Comparison of ENCODE assay signal across 8 mouse cellular contexts in genomic region chr8:46212194-46212593, GRCm38 (mm10). TPM values are rescaled to one million over a fixed set of nuclear protein-coding genes. Genes with fewer than 3 reads are reported as not detected.
A peak's percentile ranks its signal among the peaks of the same experiment; 100 is the strongest.
DNase-seq lines count a peak whose midpoint lies in the region; ATAC-seq and TF ChIP-seq lines count a peak whose summit lies in the region.

No protein-coding gene starts in this region.

- no peak overlapping the region for H3K4me2 ChIP-seq in hindbrain, embryonic 11.5 days (replicated peaks; ENCODE audit: low read depth, low read length)
- H3K4me2 ChIP-seq in liver, postnatal 0 days (ENCODE audit: low read depth, low read length) = peak overlapping the region; percentile 79; the same call in 1 of the 2 replicates

- 0 out of 2 replicates have a peak overlapping the region, but pooled peaks have one; percentile 97 for H3K27ac ChIP-seq in hindbrain, embryonic 10.5 days
- no peak overlapping the region for H3K27ac ChIP-seq in hindbrain, embryonic 11.5 days (ENCODE audit: low read depth, low read length)
- peak overlapping the region; percentile 93 for H3K27ac ChIP-seq in liver, postnatal 0 days (ENCODE audit: low read depth)
- no peak overlapping the region for H3K27ac ChIP-seq in thymus, adult 2 months (ENCODE audit: control insufficient read depth, insufficient read depth, low read length)

- peak overlapping the region; percentile 86; the same call in 1 of the 2 replicates for H3K4me3 ChIP-seq in hindbrain, embryonic 10.5 days
- no peak overlapping the region for H3K4me3 ChIP-seq in hindbrain, embryonic 11.5 days (ENCODE audit: low read depth, low read length)
- H3K4me3 ChIP-seq in liver, postnatal 0 days (ENCODE audit: low read depth, low read length) = no peak overlapping the region
- H3K4me3 ChIP-seq in thymus, adult 2 months (ENCODE audit: control insufficient read depth, insufficient read depth, low read length) = no peak overlapping the region

- TF ChIP-seq CTCF in liver, postnatal 0 days (IDR thresholded peaks at IDR 0.05; ENCODE audit: low read depth) = no peak
- no peak for TF ChIP-seq CTCF in thymus, adult 2 months (IDR thresholded peaks at IDR 0.05; ENCODE audit: borderline replicate concordance, control insufficient read depth, extremely low read depth, insufficient read depth, low read length, poor library complexity)

- DNase-seq in hindbrain, embryonic 10.5 days (ENCODE audit: low spot score) = no peak
- DNase-seq in hindbrain, embryonic 11.5 days (ENCODE audit: low spot score) = no peak
- DNase-seq in cerebellum, adult 9-10 months = peak; percentile 62
- DNase-seq in heart, postnatal 4 days = peak; percentile 64
- DNase-seq in liver, postnatal 0 days = peak; percentile 85
- DNase-seq in thymus, adult 2 months = no peak
- DNase-seq in left cerebral cortex, postnatal 14 days (ENCODE audit: low spot score in 2 of 2) = no peak
- DNase-seq in left cerebral cortex, adult 11 months (ENCODE audit: low spot score) = no peak

- intact Hi-C loops in left cerebral cortex, postnatal 14 days (cut with DNase I) = no loop called here

- peaks cover 48% of the 10 kb centered on the region for H3K4me1 ChIP-seq in hindbrain, embryonic 10.5 days (replicated peaks)
- peaks cover 5% of the 10 kb centered on the region; the same call in 1 of the 2 replicates for H3K4me1 ChIP-seq in hindbrain, embryonic 11.5 days (replicated peaks; ENCODE audit: control insufficient read depth, insufficient read depth, low read length)
- H3K4me1 ChIP-seq in liver, postnatal 0 days (ENCODE audit: insufficient read depth) = peaks cover 24% of the 10 kb centered on the region
- H3K4me1 ChIP-seq in thymus, adult 2 months (replicated peaks; ENCODE audit: control insufficient read depth, insufficient read depth, low read length) = peaks cover 14% of the 10 kb centered on the region

- ATAC-seq in hindbrain, embryonic 11.5 days (ENCODE audit: low FRiP score) = no peak
- ATAC-seq in liver, postnatal 0 days = peak; percentile 76

- TF ChIP-seq EP300 in liver, postnatal 0 days (IDR thresholded peaks at IDR 0.05; ENCODE audit: low read depth) = peak; percentile 31; the same call in 1 of the 2 replicates

- H3K36me3 ChIP-seq in hindbrain, embryonic 10.5 days = peaks cover 23% of the 10 kb centered on the region
- H3K36me3 ChIP-seq in hindbrain, embryonic 11.5 days (ENCODE audit: control insufficient read depth, insufficient read depth, low read length) = peaks cover 5% of the 10 kb centered on the region; the same call in 1 of the 2 replicates
- H3K36me3 ChIP-seq in liver, postnatal 0 days (replicated peaks; ENCODE audit: insufficient read depth, low read length) = peaks cover 19% of the 10 kb centered on the region
- H3K36me3 ChIP-seq in thymus, adult 2 months (ENCODE audit: control insufficient read depth, insufficient read depth, low read length) = peaks cover 14% of the 10 kb centered on the region

- 46% methylated on average over 7 of the region's 7 CpGs for WGBS in hindbrain, embryonic 10.5 days
- 48% methylated on average over 7 of the region's 7 CpGs for WGBS in hindbrain, embryonic 11.5 days
- 54% methylated on average over 7 of the region's 7 CpGs for WGBS in liver, postnatal 0 days (ENCODE audit: insufficient replicate concordance)
- WGBS in thymus, adult 2 months = 86% methylated on average over 7 of the region's 7 CpGs

- H3K9ac ChIP-seq in hindbrain, embryonic 11.5 days (ENCODE audit: low read depth, low read length) = no peak overlapping the region
- peak overlapping the region; percentile 94 for H3K9ac ChIP-seq in liver, postnatal 0 days (replicated peaks)

- peaks cover 46% of the 10 kb centered on the region for H3K27me3 ChIP-seq in hindbrain, embryonic 10.5 days (ENCODE audit: insufficient read depth, poor library complexity, severe bottlenecking)
- H3K27me3 ChIP-seq in hindbrain, embryonic 11.5 days (ENCODE audit: control insufficient read depth, insufficient read depth, low read length) = 0 out of 2 replicates have a peak, but pooled peaks cover under 1% of the 10 kb centered on the region
- no peaks in the 10 kb centered on the region for H3K27me3 ChIP-seq in liver, postnatal 0 days (ENCODE audit: insufficient read depth, low read length)
- H3K27me3 ChIP-seq in thymus, adult 2 months (ENCODE audit: control insufficient read depth, insufficient read depth, low read length) = no peaks in the 10 kb centered on the region

- H3K9me3 ChIP-seq in hindbrain, embryonic 10.5 days = no peaks in the 10 kb centered on the region
- H3K9me3 ChIP-seq in hindbrain, embryonic 11.5 days (ENCODE audit: control insufficient read depth, low read length) = no peaks in the 10 kb centered on the region
- H3K9me3 ChIP-seq in liver, postnatal 0 days (ENCODE audit: low read length) = no peaks in the 10 kb centered on the region

- no peak for TF ChIP-seq POLR2A in thymus, adult 2 months (IDR thresholded peaks at IDR 0.05; ENCODE audit: control insufficient read depth, extremely low read depth, insufficient read depth, low read length, poor library complexity)

RNA-seq across cellular contexts. Expression of gene Slc25a4, which starts 1.1 kb away (rescaled TPM):
- polyA plus RNA-seq in hindbrain, embryonic 10.5 days (2016; fragmentation: Nextera tagmentation; extraction: Ambion mirVana) = 504 and 541 TPM in 2 replicates
- 486 and 529 TPM in 2 replicates for polyA plus RNA-seq in hindbrain, embryonic 11.5 days (2014; fragmentation: Nextera tagmentation; extraction: Ambion mirVana)
- 1,000 to 10,000 TPM; 3,101 to 3,310 TPM for total RNA-seq in heart, postnatal 4 days (2021)
- polyA plus RNA-seq in liver, postnatal 0 days (2015; fragmentation: Nextera tagmentation; extraction: Ambion mirVana) = 448 and 459 TPM in 2 replicates
- polyA plus RNA-seq in thymus, adult 2 months (2012; rRNA removed) = 238 and 569 TPM in 2 replicates
- 100 to 1,000 TPM; 661 to 678 TPM for total RNA-seq in left cerebral cortex, postnatal 14 days (2021)

Comparison
In these comparisons a context has a peak if more than half of its experiments do, and no peak if none do; other contexts are left out.
1. H3K27ac ChIP-seq: peak in hindbrain, embryonic 10.5 days (single experiment) and liver, postnatal 0 days (single experiment); none in hindbrain, embryonic 11.5 days (single experiment) and thymus, adult 2 months (single experiment).
2. DNase-seq: peak in cerebellum, adult 9-10 months (single experiment), heart, postnatal 4 days (single experiment) and liver, postnatal 0 days (single experiment); none in hindbrain, embryonic 10.5 days (single experiment), hindbrain, embryonic 11.5 days (single experiment), thymus, adult 2 months (single experiment), left cerebral cortex, postnatal 14 days (0 of 2) and left cerebral cortex, adult 11 months (single experiment).